Mouse (Mus musculus) ES-Bruce4 (cell line): ENCODE measurements around the gene Gm10272. TPM values are rescaled to one million over a fixed set of nuclear protein-coding genes. Genes with fewer than 3 reads are reported as not detected.

Experiments used
- H3K27ac ChIP-seq: 2 replicates; pipeline ENCODE4 v1.5.1; 2012; ENCODE audit warnings: low read length, inconsistent platforms; ENCODE audit not compliant: insufficient read depth
- H3K27me3 ChIP-seq: 2 replicates; pipeline ENCODE4 v1.6.1; 2012; ENCODE audit warnings: mild to moderate bottlenecking, low read length, inconsistent platforms; ENCODE audit not compliant: control insufficient read depth, poor library complexity, insufficient read depth, severe bottlenecking
- H3K36me3 ChIP-seq: 2 replicates; pipeline ENCODE4 v1.6.1; 2012; ENCODE audit warnings: inconsistent platforms, mild to moderate bottlenecking, low read length, moderate library complexity; ENCODE audit not compliant: control insufficient read depth, poor library complexity, insufficient read depth, severe bottlenecking
- H3K4me1 ChIP-seq: one replicate; pipeline ENCODE4 v1.8.1; 2011; ENCODE audit warnings: low read length; ENCODE audit not compliant: control insufficient read depth, insufficient read depth
- H3K4me3 ChIP-seq: 2 replicates; pipeline ENCODE4 v1.5.1; 2011; ENCODE audit warnings: low read depth, mild to moderate bottlenecking, low read length
- H3K9ac ChIP-seq: 2 replicates; pipeline ENCODE4 v1.6.1; 2012; ENCODE audit warnings: low read depth, mild to moderate bottlenecking, inconsistent platforms; ENCODE audit not compliant: poor library complexity, severe bottlenecking
- H3K9me3 ChIP-seq: replicated peaks from 2 replicates; pipeline ENCODE4 v1.6.1; 2012; ENCODE audit warnings: mild to moderate bottlenecking, low read length, inconsistent platforms; ENCODE audit not compliant: control insufficient read depth, poor library complexity, insufficient read depth, severe bottlenecking
- CTCF ChIP-seq: IDR thresholded peaks from one replicate; pipeline ENCODE4 v1.8.1; 2011; ENCODE audit warnings: low read depth, low read length
- EP300 ChIP-seq: IDR thresholded peaks from 2 replicates; pipeline ENCODE4 v1.6.1; 2011; ENCODE audit warnings: low read depth, low read length; ENCODE audit not compliant: insufficient read depth
- POLR2A ChIP-seq: IDR thresholded peaks from one replicate; pipeline ENCODE4 v1.8.1; 2011; ENCODE audit warnings: low read length; ENCODE audit not compliant: insufficient read depth
- polyA plus RNA-seq: library from polyadenylated mRNA; stranded (reverse); fragments of >200 nt; gene quantifications from 2 replicates; pipeline ENCODE4 v1.2.4, GENCODE M21; 2011; ENCODE audit warnings: low read depth; ENCODE audit not compliant: missing spikeins, insufficient read depth, insufficient read length

The Gm10272 gene
- polyA plus RNA-seq, 1 experiment = not detected

DNA sequence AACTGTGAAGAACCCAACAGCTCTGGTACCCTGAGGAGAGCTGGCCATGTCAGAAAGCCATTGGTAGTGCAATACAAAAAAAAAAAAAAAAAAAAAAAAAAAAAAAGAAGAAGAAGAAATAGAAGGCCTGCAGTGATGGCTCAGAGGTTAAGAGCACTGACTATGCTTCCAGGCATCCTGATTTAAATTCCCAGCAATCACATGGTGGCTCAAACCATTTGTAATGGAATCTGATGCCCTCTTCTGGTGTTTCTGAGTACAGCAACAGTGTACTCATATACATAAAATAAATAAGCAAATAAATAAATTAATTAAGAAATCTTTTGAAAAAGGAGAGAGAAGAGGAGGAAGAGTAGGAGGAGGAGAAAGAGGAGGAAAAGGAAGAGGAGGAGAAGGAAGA is 47.0 kb downstream of the Gm10272 start:
- Histone ChIP-seq H3K9me3 (no peaks in the 10 kb centered on the region), H3K27ac (no peak overlapping the region), H3K4me3 (no peak overlapping the region), H3K4me1 (no peaks in the 10 kb centered on the region), H3K27me3 (no peaks in the 10 kb centered on the region), H3K36me3 (no peaks in the 10 kb centered on the region), H3K9ac (no peak overlapping the region)
- TF ChIP-seq POLR2A = no peak
- TF ChIP-seq EP300 = no peak
- TF ChIP-seq CTCF = no peak

Other genes with a start within 250 kb of the Gm10272 start
- 23.2 and 24.3 TPM in 2 replicates for gene Fam207a, start 190.8 kb upstream of the Gm10272 start, polyA plus RNA-seq
- 0.61 and 0.82 TPM in 2 replicates for gene Itgb2, start 176.4 kb upstream of the Gm10272 start, polyA plus RNA-seq
- gene Pttg1ip, start 124.9 kb upstream of the Gm10272 start, polyA plus RNA-seq = 83.2 and 89.6 TPM in 2 replicates
- 218 and 242 TPM in 2 replicates for gene Sumo3, start 100.5 kb upstream of the Gm10272 start, polyA plus RNA-seq
- gene Gm49325, start 100.4 kb upstream of the Gm10272 start, polyA plus RNA-seq = 50.7 and 57.6 TPM in 2 replicates
- 40.2 and 43.2 TPM in 2 replicates for gene Ube2g2, start 84.4 kb upstream of the Gm10272 start, polyA plus RNA-seq
- 0.91 and 1.2 TPM in 2 replicates for gene Tspear, start 20.1 kb upstream of the Gm10272 start, polyA plus RNA-seq
- not detected in 2 replicates for gene Gm19402, start 15.9 kb upstream of the Gm10272 start, polyA plus RNA-seq
- gene Gm9508, start 9.4 kb upstream of the Gm10272 start, polyA plus RNA-seq = not detected in 2 replicates
- gene Gm10024, start 4.8 kb downstream of the Gm10272 start, polyA plus RNA-seq = not detected in 2 replicates
- not detected in 2 replicates for gene Gm10142, start 9.2 kb downstream of the Gm10272 start, polyA plus RNA-seq
- gene Krtap12-1, start 14.0 kb downstream of the Gm10272 start, polyA plus RNA-seq = not detected in 2 replicates
- not detected in 2 replicates for gene Gm10100, start 19.9 kb downstream of the Gm10272 start, polyA plus RNA-seq
- gene Gm18596, start 36.0 kb downstream of the Gm10272 start, polyA plus RNA-seq = not detected in 2 replicates
- gene Gm9736, start 44.7 kb downstream of the Gm10272 start, polyA plus RNA-seq = not detected in 2 replicates
- not detected in 2 replicates for gene Gm3233, start 53.1 kb downstream of the Gm10272 start, polyA plus RNA-seq
- not detected in 2 replicates for gene Gm3238, start 64.7 kb downstream of the Gm10272 start, polyA plus RNA-seq
- not detected in 2 replicates for gene Gm7138, start 70.3 kb downstream of the Gm10272 start, polyA plus RNA-seq
- not detected in 2 replicates for gene Gm3250, start 75.9 kb downstream of the Gm10272 start, polyA plus RNA-seq
- gene Gm7137, start 81.6 kb downstream of the Gm10272 start, polyA plus RNA-seq = not detected in 2 replicates
- not detected in 2 replicates for gene Gm9639, start 88.5 kb downstream of the Gm10272 start, polyA plus RNA-seq
- gene Gm19668, start 92.5 kb downstream of the Gm10272 start, polyA plus RNA-seq = not detected in 2 replicates
- gene Gm9507, start 105.2 kb downstream of the Gm10272 start, polyA plus RNA-seq = not detected in 2 replicates
- not detected in 2 replicates for gene Gm2696, start 108.1 kb downstream of the Gm10272 start, polyA plus RNA-seq
- not detected in 2 replicates for gene Krtap10-4, start 120.5 kb downstream of the Gm10272 start, polyA plus RNA-seq
- gene Krtap10-10, start 129.3 kb downstream of the Gm10272 start, polyA plus RNA-seq = not detected in 2 replicates
- gene Gm36176, start 140.2 kb downstream of the Gm10272 start, polyA plus RNA-seq = not detected in 2 replicates
- not detected in 2 replicates for gene Gm10318, start 146.2 kb downstream of the Gm10272 start, polyA plus RNA-seq
- gene Gm3285, start 155.3 kb downstream of the Gm10272 start, polyA plus RNA-seq = not detected in 2 replicates
- gene Lrrc3, start 195.9 kb downstream of the Gm10272 start, polyA plus RNA-seq = 5.6 and 6.3 TPM in 2 replicates